Mouse (Mus musculus): ENCODE data around the gene Rnf40.

DNA sequence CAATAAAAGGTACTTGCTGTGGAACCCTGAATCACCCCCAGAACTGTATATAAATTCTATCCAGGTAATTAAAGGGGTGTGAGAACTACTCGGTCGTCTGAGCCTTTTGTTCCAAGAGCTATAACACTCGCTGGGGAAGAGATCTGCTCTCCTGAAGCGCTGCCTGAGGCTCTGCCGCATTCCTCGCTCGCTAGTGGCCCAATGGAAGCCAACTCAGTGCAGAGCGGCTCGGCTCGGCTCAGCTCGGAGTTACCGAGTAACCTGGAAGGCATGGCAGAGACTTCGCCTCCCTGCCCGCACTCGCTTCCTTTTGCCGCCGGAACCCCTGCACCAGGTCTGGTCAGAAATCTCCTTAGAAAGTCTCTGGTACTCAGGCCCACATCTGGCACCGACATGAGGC is 63.5 kb downstream of the Rnf40 start:
- TF ChIP-seq POLR2A (IDR thresholded peaks at IDR 0.05; ENCODE audit: control insufficient read depth, low read depth, low read length) (no peak), CTCF (IDR thresholded peaks at IDR 0.05; ENCODE audit: control insufficient read depth, insufficient read depth, insufficient replicate concordance, low read depth, low read length) (no peak)
